Mouse (Mus musculus) hindbrain, postnatal 0 days (tissue): ENCODE data around the gene Wt1. TPM values are rescaled to one million over a fixed set of nuclear protein-coding genes. Genes with fewer than 3 reads are reported as not detected.

Experiments used
- ATAC-seq: fragments of 200-750 bp; cut with Nextera tagmentation; 2 replicates; pipeline ENCODE4 v1.8.0; 2017; ENCODE audit warnings: mild to moderate bottlenecking, moderate TSS enrichment, moderate library complexity
- DNase-seq: peaks from one replicate; pipeline ENCODE4 v3.0.0-alpha.2; 2015; ENCODE audit warnings: low spot score
- H3K27ac ChIP-seq: fragments of 300-500 bp; sonication (generic); 2 replicates; pipeline ENCODE4 v1.5.1; 2014; ENCODE audit warnings: mild to moderate bottlenecking
- H3K27me3 ChIP-seq: fragments of 300-500 bp; sonication (generic); 2 replicates; pipeline ENCODE4 v1.6.1; 2014; ENCODE audit warnings: low read length, mixed read lengths; ENCODE audit not compliant: insufficient read depth
- H3K36me3 ChIP-seq: fragments of 300-500 bp; sonication (generic); 2 replicates; pipeline ENCODE4 v1.6.1; 2014; ENCODE audit warnings: low read length, mixed read lengths; ENCODE audit not compliant: insufficient read depth
- H3K4me1 ChIP-seq: fragments of 300-500 bp; sonication (generic); 2 replicates; pipeline ENCODE4 v1.6.1; 2014; ENCODE audit warnings: antibody characterized with exemption, low read length, mixed read lengths; ENCODE audit not compliant: insufficient read depth
- H3K4me2 ChIP-seq: fragments of 300-500 bp; sonication (generic); 2 replicates; pipeline ENCODE4 v1.6.1; 2014; ENCODE audit warnings: low read depth, mild to moderate bottlenecking, low read length, moderate library complexity, mixed read lengths
- H3K4me3 ChIP-seq: fragments of 300-500 bp; sonication (generic); 2 replicates; pipeline ENCODE4 v1.5.1; 2014; ENCODE audit warnings: low read length
- H3K9ac ChIP-seq: fragments of 300-500 bp; sonication (generic); replicated peaks from 2 replicates; pipeline ENCODE4 v1.6.1; 2014; ENCODE audit warnings: mild to moderate bottlenecking, low read length, moderate library complexity, mixed read lengths
- H3K9me3 ChIP-seq: fragments of 300-500 bp; sonication (generic); 2 replicates; pipeline ENCODE4 v1.6.1; 2016; ENCODE audit warnings: low read length, mixed read lengths
- CTCF ChIP-seq: IDR thresholded peaks from 2 replicates; pipeline ENCODE4 v1.5.1; 2016; ENCODE audit warnings: antibody characterized with exemption, control low read depth, low read depth
- WGBS: fragments of 180-500 bp; shearing (Covaris S2); extraction: QIAGEN DNeasy Blood & Tissue Kit; methylation state at CpG from one replicate; pipeline ENCODE4 v1.1.7; 2014; 5-methylcytosine and 5-hydroxymethylcytosine counted together
- polyA plus RNA-seq: library from polyadenylated mRNA; unstranded; fragments of >200 nt; fragmentation: Nextera tagmentation; extraction: Ambion mirVana; gene quantifications from 2 replicates; pipeline ENCODE4 v1.2.1, GENCODE M21; 2015
- total RNA-seq: library from RNA; depleted of rRNA; stranded (reverse); fragments of >200 nt; gene quantifications from 2 replicates; pipeline ENCODE4 v1.2.3, GENCODE M21; 2014; rRNA removed

Gene Wt1
- total and polyA plus RNA-seq, 2 experiments from 2014 or later = 0.56 to 1.9 TPM

DNA sequence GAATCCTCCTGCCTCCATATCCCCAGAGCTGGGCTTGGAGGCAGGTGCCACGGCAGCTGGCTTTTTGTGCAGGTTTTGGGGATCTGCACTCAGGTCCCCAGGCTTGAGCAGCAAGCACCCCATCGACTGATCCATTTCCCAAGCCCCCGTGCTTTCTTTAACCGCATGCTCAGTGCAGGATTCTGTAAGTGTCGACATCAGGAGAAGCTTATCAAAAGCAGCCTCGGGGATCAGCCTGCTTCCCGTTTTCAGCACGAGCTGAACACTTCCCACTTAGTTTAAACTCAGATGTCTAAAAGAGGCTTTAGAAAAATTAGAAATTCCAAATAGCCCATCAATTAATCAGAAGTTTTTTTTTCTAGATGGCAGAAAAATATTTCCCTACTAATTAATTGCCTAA, 93.3 kb downstream of the Wt1 start:
- Histone ChIP-seq H3K27me3 (peaks cover 9% of the 10 kb centered on the region; the same call in 1 of the 2 replicates), H3K27ac (no peak overlapping the region), H3K9me3 (no peaks in the 10 kb centered on the region), H3K9ac (no peak overlapping the region), H3K36me3 (no peaks in the 10 kb centered on the region), H3K4me3 (no peak overlapping the region), H3K4me2 (no peak overlapping the region), H3K4me1 (0 out of 2 replicates have a peak, but pooled peaks cover 6% of the 10 kb centered on the region)
- WGBS = 62% methylated on average over 8 of the region's 8 CpGs
- no peak for TF ChIP-seq CTCF
- no peak for ATAC-seq
- DNase-seq = no peak

DNA sequence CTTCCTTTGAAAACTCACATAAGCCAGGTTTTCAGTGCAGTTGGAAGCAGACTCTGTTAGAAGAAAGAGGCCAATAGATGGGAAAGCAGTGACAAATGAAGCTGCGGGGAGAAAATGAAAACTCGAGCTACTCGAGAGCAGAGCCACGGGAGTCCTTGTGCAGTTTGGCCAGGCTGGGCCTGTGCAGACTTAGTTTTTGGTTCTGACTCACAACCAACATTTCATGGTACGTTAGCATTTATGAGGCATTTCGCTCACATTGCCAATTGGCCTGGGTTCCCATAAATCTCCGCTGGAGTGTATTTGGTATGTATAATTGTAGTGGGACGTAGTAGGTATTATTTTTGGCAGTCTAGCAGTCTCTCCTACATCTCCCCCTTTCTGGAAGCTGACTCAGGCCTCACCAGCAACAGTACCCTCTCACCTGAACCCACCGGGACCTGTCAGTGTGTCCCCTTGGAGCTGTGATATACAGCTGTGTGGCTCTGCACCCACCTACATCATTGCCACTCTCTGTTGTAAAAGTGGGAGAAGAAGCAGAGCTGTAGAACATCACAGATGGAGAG, 94.5 kb downstream of the Wt1 start:
- peaks cover 9% of the 10 kb centered on the region; the same call in 1 of the 2 replicates for H3K27me3 ChIP-seq
- no peak overlapping the region for H3K4me3 ChIP-seq
- 0 out of 2 replicates have a peak, but pooled peaks cover 6% of the 10 kb centered on the region for H3K4me1 ChIP-seq
- DNase-seq (peak; percentile 44), ATAC-seq (0 out of 2 replicates have a peak, but pooled peaks have one; percentile 12)
- no peak for TF ChIP-seq CTCF
- no peak overlapping the region for H3K9ac ChIP-seq
- WGBS = 46% methylated on average over 9 of the region's 9 CpGs
- H3K9me3 ChIP-seq = no peaks in the 10 kb centered on the region
- no peak overlapping the region for H3K27ac ChIP-seq
- no peaks in the 10 kb centered on the region for H3K36me3 ChIP-seq
- H3K4me2 ChIP-seq = no peak overlapping the region

Other genes with a start within 250 kb of the Wt1 start
- gene Eif3m, start 109.4 kb upstream of the Wt1 start, total RNA-seq = 85.0 and 85.8 TPM in 2 replicates
- 187 and 190 TPM in 2 replicates for gene Eif3m, start 109.4 kb upstream of the Wt1 start, polyA plus RNA-seq
- not detected in 2 replicates for gene Gm11060, start 34.5 kb upstream of the Wt1 start, total RNA-seq
- not detected in 2 replicates for gene Gm11060, start 34.5 kb upstream of the Wt1 start, polyA plus RNA-seq
- gene Them7, start 97.8 kb downstream of the Wt1 start, total RNA-seq = not detected in 2 replicates
- gene Them7, start 97.8 kb downstream of the Wt1 start, polyA plus RNA-seq = 0.11 and 0.15 TPM in 2 replicates